Mouse (Mus musculus): ENCODE data around the gene Rin1.

GRCm38 (mm10) chr19:5087884-5088728 lies 37.8 kb downstream of the Rin1 start, which contains the start of gene Yif1a:
- TF ChIP-seq GATA1 (IDR thresholded peaks at IDR 0.05; ENCODE audit: low read length) (no peak), TAL1 (IDR thresholded peaks at IDR 0.05; ENCODE audit: low read length) (no peak)
